Mouse (Mus musculus) heart, embryonic 16.5 days (tissue): ENCODE data around the gene Rpl13. TPM values are rescaled to one million over a fixed set of nuclear protein-coding genes. Genes with fewer than 3 reads are reported as not detected.
A peak's percentile ranks its signal among the peaks of the same experiment; 100 is the strongest.

Experiments
- ATAC-seq: fragments of 200-750 bp; cut with Nextera tagmentation; replicated peaks from 2 replicates; pipeline ENCODE4 v1.8.0; 2017; ENCODE audit warnings: moderate number of reproducible peaks; ENCODE audit not compliant: insufficient read depth, low FRiP score; ENCODE audit errors: extremely low read depth
- H3K27ac ChIP-seq: fragments of 300-500 bp; sonication (generic); 2 replicates; pipeline ENCODE4 v1.5.1; 2014; ENCODE audit warnings: mild to moderate bottlenecking, low read length, control low read depth, moderate library complexity
- H3K27me3 ChIP-seq: fragments of 300-500 bp; sonication (generic); 2 replicates; pipeline ENCODE4 v1.6.1; 2014; ENCODE audit warnings: low read length, mixed read lengths; ENCODE audit not compliant: control insufficient read depth, insufficient read depth
- H3K36me3 ChIP-seq: fragments of 300-500 bp; sonication (generic); 2 replicates; pipeline ENCODE4 v1.6.1; 2014; ENCODE audit not compliant: control insufficient read depth, insufficient read depth
- H3K4me1 ChIP-seq: fragments of 300-500 bp; sonication (generic); 2 replicates; pipeline ENCODE4 v1.6.1; 2014; ENCODE audit warnings: low read length, mixed read lengths; ENCODE audit not compliant: control insufficient read depth, insufficient read depth
- H3K4me2 ChIP-seq: fragments of 300-500 bp; sonication (generic); 2 replicates; pipeline ENCODE4 v1.6.1; 2014; ENCODE audit warnings: low read depth, mild to moderate bottlenecking, control low read depth, low read length
- H3K4me3 ChIP-seq: fragments of 300-500 bp; sonication (generic); 2 replicates; pipeline ENCODE4 v1.5.1; 2014; ENCODE audit warnings: mild to moderate bottlenecking, control low read depth, low read length
- H3K9ac ChIP-seq: fragments of 300-500 bp; sonication (generic); 2 replicates; pipeline ENCODE4 v1.6.1; 2014; ENCODE audit warnings: low read length, control low read depth
- H3K9me3 ChIP-seq: fragments of 300-500 bp; sonication (generic); replicated peaks from 2 replicates; pipeline ENCODE4 v1.6.1; 2016; ENCODE audit warnings: low read length; ENCODE audit not compliant: control insufficient read depth
- WGBS: fragments of 180-500 bp; shearing (Covaris S2); extraction: QIAGEN DNeasy Blood & Tissue Kit; methylation state at CpG from one replicate; pipeline ENCODE4 v1.1.7; 2014; 5-methylcytosine and 5-hydroxymethylcytosine counted together
- polyA plus RNA-seq: library from polyadenylated mRNA; unstranded; fragments of >200 nt; fragmentation: Nextera tagmentation; extraction: Ambion mirVana; gene quantifications from 2 replicates; pipeline ENCODE4 v1.2.1, GENCODE M21; 2015

Gene Rpl13
- polyA plus RNA-seq, result 676 and 829 TPM in 2 replicates

GRCm38 (mm10) chr8:123101735-123102685 lies at the start of gene Rpl13:
Gene Rpl13 (plus strand): TSS chr8:123102350.
- ATAC-seq, result peak; percentile 97
- under 1% methylated on average over 56 of the region's 56 CpGs for WGBS

GRCm38 (mm10) chr8:123062721-123063120 lies 39.4 kb upstream of the Rpl13 start, which contains the start of gene Spg7:
Gene Spg7 (plus strand): TSS chr8:123062942.
- 76% methylated on average over 7 of the region's 7 CpGs for WGBS
- Histone ChIP-seq H3K36me3 (no peaks in the 10 kb centered on the region; the same call in 1 of the 2 replicates), H3K4me1 (peaks cover 17% of the 10 kb centered on the region), H3K4me2 (no peak within 1 kb of the TSS), H3K27ac (no peak within 1 kb of the TSS), H3K27me3 (no peaks in the 10 kb centered on the region), H3K4me3 (no peak within 1 kb of the TSS), H3K9ac (no peak within 1 kb of the TSS; the same call in 1 of the 2 replicates), H3K9me3 (no peaks in the 10 kb centered on the region)
- no peak for ATAC-seq

More at GRCm38 (mm10) chr8:123101735-123102685, at the start of gene Rpl13:
- H3K9ac ChIP-seq, result peak within 1 kb of the TSS; percentile 97
- H3K27me3 ChIP-seq, result no peaks in the 10 kb centered on the region
- H3K4me3 ChIP-seq, result peak within 1 kb of the TSS; percentile 86
- peaks cover 21% of the 10 kb centered on the region for H3K36me3 ChIP-seq
- peak within 1 kb of the TSS; percentile 82 for H3K4me2 ChIP-seq
- peak within 1 kb of the TSS; percentile 92 for H3K27ac ChIP-seq
- H3K4me1 ChIP-seq, result peaks cover 10% of the 10 kb centered on the region
- H3K9me3 ChIP-seq, result no peaks in the 10 kb centered on the region

GRCm38 (mm10) chr8:123064072-123064471 lies 38.1 kb upstream of the Rpl13 start:
- Histone ChIP-seq H3K36me3 (no peaks in the 10 kb centered on the region; the same call in 1 of the 2 replicates), H3K9ac (peak overlapping the region; percentile 98), H3K9me3 (no peaks in the 10 kb centered on the region), H3K4me3 (no peak overlapping the region; the same call in 1 of the 2 replicates), H3K4me2 (peak overlapping the region; percentile 86; the same call in 1 of the 2 replicates), H3K4me1 (peaks cover 17% of the 10 kb centered on the region), H3K27ac (no peak overlapping the region; the same call in 1 of the 2 replicates), H3K27me3 (no peaks in the 10 kb centered on the region)
- 82% methylated on average over 4 of the region's 4 CpGs for WGBS
- ATAC-seq, result no peak

GRCm38 (mm10) chr8:123064809-123065213 lies 37.3 kb upstream of the Rpl13 start:
- Histone ChIP-seq H3K36me3 (no peaks in the 10 kb centered on the region; the same call in 1 of the 2 replicates), H3K4me2 (peak overlapping the region; percentile 86), H3K9ac (peak overlapping the region; percentile 98), H3K4me1 (peaks cover 17% of the 10 kb centered on the region), H3K27me3 (no peaks in the 10 kb centered on the region), H3K27ac (peak overlapping the region; percentile 94), H3K4me3 (peak overlapping the region; percentile 98), H3K9me3 (no peaks in the 10 kb centered on the region)
- ATAC-seq, result peak; percentile 10; the same call in 1 of the 2 replicates
- under 1% methylated on average over 14 of the region's 14 CpGs for WGBS

- Histone ChIP-seq H3K36me3 (peaks cover 3% of the 10 kb centered on the region), H3K27me3 (no peaks in the 10 kb centered on the region), H3K9ac (peak overlapping the region; percentile 98), H3K4me2 (peak overlapping the region; percentile 92), H3K9me3 (no peaks in the 10 kb centered on the region), H3K4me3 (peak overlapping the region; percentile 98), H3K27ac (peak overlapping the region; percentile 94), H3K4me1 (peaks cover 17% of the 10 kb centered on the region)
- peak; percentile 99 for ATAC-seq
- under 1% methylated on average over 78 of the region's 84 CpGs for WGBS
Observed at GRCm38 (mm10) chr8:123065214-123066100, 36.7 kb upstream of the Rpl13 start.

- 37% methylated on average over 7 of the region's 7 CpGs for whole genome bisulfite sequencing
- peak overlapping the region; percentile 92 for H3K4me2 ChIP-seq
- ATAC-seq, result no peak
- H3K9ac ChIP-seq, result peak overlapping the region; percentile 98
- H3K4me3 ChIP-seq, result peak overlapping the region; percentile 98
- peak overlapping the region; percentile 94 for H3K27ac ChIP-seq
- peaks cover 20% of the 10 kb centered on the region for H3K4me1 ChIP-seq
- no peaks in the 10 kb centered on the region for H3K9me3 ChIP-seq
- no peaks in the 10 kb centered on the region for H3K27me3 ChIP-seq
- peaks cover 4% of the 10 kb centered on the region for H3K36me3 ChIP-seq
Observed at GRCm38 (mm10) chr8:123066101-123066683, 36.0 kb upstream of the Rpl13 start.

- H3K4me2 ChIP-seq, result 0 out of 2 replicates have a peak overlapping the region, but pooled peaks have one; percentile 11
- H3K4me3 ChIP-seq, result no peak overlapping the region
- H3K9me3 ChIP-seq, result no peaks in the 10 kb centered on the region
- 0 out of 2 replicates have a peak overlapping the region, but pooled peaks have one; percentile 9 for H3K9ac ChIP-seq
- peak overlapping the region; percentile 57 for H3K27ac ChIP-seq
- no peak for ATAC-seq
- 31% methylated on average over 4 of the region's 4 CpGs for WGBS
- H3K36me3 ChIP-seq, result peaks cover 23% of the 10 kb centered on the region
- no peaks in the 10 kb centered on the region for H3K27me3 ChIP-seq
- H3K4me1 ChIP-seq, result peaks cover 15% of the 10 kb centered on the region
Observed at GRCm38 (mm10) chr8:123071176-123071575, 31.0 kb upstream of the Rpl13 start.

GRCm38 (mm10) chr8:123077213-123077612 lies 24.9 kb upstream of the Rpl13 start:
- no peak for ATAC-seq
- Histone ChIP-seq H3K4me3 (no peak overlapping the region), H3K27ac (no peak overlapping the region), H3K36me3 (peaks cover 62% of the 10 kb centered on the region), H3K27me3 (no peaks in the 10 kb centered on the region), H3K4me1 (no peaks in the 10 kb centered on the region), H3K9me3 (no peaks in the 10 kb centered on the region), H3K9ac (no peak overlapping the region), H3K4me2 (no peak overlapping the region)
- WGBS, result 78% methylated on average over 6 of the region's 6 CpGs
